Mouse (Mus musculus): ENCODE results near the gene Slfn2. TPM values are rescaled to one million over a fixed set of nuclear protein-coding genes. Genes with fewer than 3 reads are reported as not detected.

Slfn2 gene
- polyA plus RNA-seq, 2 experiments, result 2.4 to 5.3 TPM

DNA sequence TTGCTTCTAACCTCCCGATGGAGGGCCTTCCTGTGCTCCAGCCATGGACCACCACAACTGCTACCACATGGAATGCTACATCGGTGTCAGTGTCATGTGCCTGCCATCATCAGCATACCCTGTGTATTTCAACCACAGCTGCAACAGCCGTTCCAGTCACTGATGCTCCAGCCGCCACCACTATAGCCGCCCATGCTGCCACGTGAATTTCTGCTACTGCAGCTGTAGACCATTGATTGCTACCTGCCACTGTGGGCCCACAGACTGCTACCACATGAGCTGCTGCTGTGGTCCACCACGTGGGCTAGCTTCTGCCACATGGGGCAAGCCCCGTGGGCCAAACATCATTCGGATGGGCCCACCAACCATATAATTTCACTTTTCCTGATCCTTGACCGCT, 19.8 kb downstream of the Slfn2 start:
- WGBS, result 88% methylated on average over 10 of the region's 10 CpGs
- H3K27ac ChIP-seq (replicated peaks; ENCODE audit: low read depth, low read length), result no peak overlapping the region
- no peaks in the 10 kb centered on the region for H3K9me3 ChIP-seq (ENCODE audit: control insufficient read depth, low read length)
- H3K36me3 ChIP-seq (ENCODE audit: control insufficient read depth, insufficient read depth, low read length), result no peaks in the 10 kb centered on the region
- DNase-seq (ENCODE audit: low spot score), result no peak
- no peak overlapping the region for H3K4me2 ChIP-seq (replicated peaks; ENCODE audit: low read depth, low read length, severe bottlenecking)
- no peak for TF ChIP-seq POLR2A (IDR thresholded peaks at IDR 0.05; ENCODE audit: borderline replicate concordance, extremely low read depth, insufficient read depth, insufficient read length)
- ATAC-seq (ENCODE audit: low FRiP score, low read depth), result no peak
- H3K27me3 ChIP-seq (ENCODE audit: control insufficient read depth, insufficient read depth, low read length), result no peaks in the 10 kb centered on the region
- H3K9ac ChIP-seq (ENCODE audit: low read depth, low read length, severe bottlenecking), result no peak overlapping the region
- H3K4me3 ChIP-seq (replicated peaks; ENCODE audit: low read length), result no peak overlapping the region
- H3K4me1 ChIP-seq (ENCODE audit: control insufficient read depth, insufficient read depth, low read length), result no peaks in the 10 kb centered on the region

DNA sequence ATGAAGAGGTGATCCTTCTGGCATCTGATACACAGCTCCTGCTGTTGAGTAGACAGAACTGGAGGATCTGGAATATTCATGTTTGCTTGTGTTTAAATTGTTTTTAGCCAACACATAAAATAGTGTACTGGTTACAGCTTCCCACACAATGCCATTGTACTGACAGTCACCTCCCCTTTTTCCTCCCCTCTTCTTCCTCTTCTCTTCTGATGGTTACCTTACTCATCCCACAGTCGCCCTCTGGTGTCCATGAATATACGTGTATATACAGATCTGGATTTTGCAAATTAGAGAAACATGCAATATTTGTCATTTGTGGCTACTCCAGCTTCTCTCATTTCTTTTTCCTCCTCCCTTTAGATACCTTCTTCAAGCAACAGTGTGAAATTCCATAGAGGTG, 50.2 kb downstream of the Slfn2 start:
- no peaks in the 10 kb centered on the region for H3K9me3 ChIP-seq (ENCODE audit: control insufficient read depth, low read length)
- H3K27ac ChIP-seq (replicated peaks; ENCODE audit: low read depth, low read length), result no peak overlapping the region
- H3K4me1 ChIP-seq (ENCODE audit: control insufficient read depth, insufficient read depth, low read length), result no peaks in the 10 kb centered on the region
- WGBS, result 26% methylated on average over 2 of the region's 2 CpGs
- H3K27me3 ChIP-seq (ENCODE audit: control insufficient read depth, insufficient read depth, low read length), result no peaks in the 10 kb centered on the region
- H3K4me3 ChIP-seq (replicated peaks; ENCODE audit: low read length), result no peak overlapping the region
- no peak for TF ChIP-seq POLR2A (IDR thresholded peaks at IDR 0.05; ENCODE audit: borderline replicate concordance, extremely low read depth, insufficient read depth, insufficient read length)
- no peaks in the 10 kb centered on the region for H3K36me3 ChIP-seq (ENCODE audit: control insufficient read depth, insufficient read depth, low read length)
- ATAC-seq (ENCODE audit: low FRiP score, low read depth) (no peak), DNase-seq (ENCODE audit: low spot score) (no peak)
- H3K9ac ChIP-seq (ENCODE audit: low read depth, low read length, severe bottlenecking), result no peak overlapping the region
- H3K4me2 ChIP-seq (replicated peaks; ENCODE audit: low read depth, low read length, severe bottlenecking), result no peak overlapping the region

DNA sequence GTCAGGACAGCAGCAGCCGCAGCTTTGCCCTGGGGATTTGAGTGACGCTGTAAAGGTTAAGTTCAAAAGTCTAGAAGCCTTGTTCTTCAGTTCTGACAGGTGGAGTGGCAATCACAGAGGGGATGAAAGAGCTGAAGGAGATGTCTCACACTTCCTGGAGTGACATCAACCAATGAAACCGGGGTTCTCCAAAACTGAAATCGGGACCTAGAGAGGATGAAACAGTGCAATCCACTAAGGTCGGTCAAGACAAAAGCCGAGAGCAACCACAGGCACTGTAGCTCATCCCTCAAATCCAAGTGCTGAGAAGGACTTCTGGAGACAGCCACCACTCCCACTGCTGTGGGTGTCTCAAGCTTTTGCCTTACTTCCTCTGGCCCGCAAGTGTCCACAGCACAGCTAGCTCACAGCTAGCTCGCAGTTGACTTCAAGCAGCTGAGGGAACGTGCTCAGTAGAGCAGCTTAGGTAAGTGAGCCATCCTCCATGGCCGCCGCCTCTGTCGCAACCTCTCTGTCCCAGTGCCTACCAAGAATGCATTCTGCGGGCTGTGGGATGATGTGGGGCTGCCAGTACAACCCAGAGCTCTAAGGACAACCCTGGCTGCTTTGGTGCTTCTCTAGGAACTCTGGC, 51.8 kb downstream of the Slfn2 start, which contains the start of gene Slfn1:
Gene Slfn1, plus strand, starts transcription at position 253 of the 631 bp plus-strand sequence.
- H3K9ac ChIP-seq (ENCODE audit: low read depth, low read length, severe bottlenecking), result no peak within 1 kb of the TSS
- 82% methylated on average over 13 of the region's 13 CpGs for WGBS
- no peak within 1 kb of the TSS for H3K27ac ChIP-seq (replicated peaks; ENCODE audit: low read depth, low read length)
- no peaks in the 10 kb centered on the region for H3K36me3 ChIP-seq (ENCODE audit: control insufficient read depth, insufficient read depth, low read length)
- H3K4me1 ChIP-seq (ENCODE audit: control insufficient read depth, insufficient read depth, low read length), result no peaks in the 10 kb centered on the region
- ATAC-seq (ENCODE audit: low FRiP score, low read depth) (no peak), DNase-seq (ENCODE audit: low spot score) (no peak)
- H3K4me3 ChIP-seq (replicated peaks; ENCODE audit: low read length), result no peak within 1 kb of the TSS
- H3K4me2 ChIP-seq (replicated peaks; ENCODE audit: low read depth, low read length, severe bottlenecking), result no peak within 1 kb of the TSS
- H3K9me3 ChIP-seq (ENCODE audit: control insufficient read depth, low read length), result no peaks in the 10 kb centered on the region
- no peaks in the 10 kb centered on the region for H3K27me3 ChIP-seq (ENCODE audit: control insufficient read depth, insufficient read depth, low read length)
- no peak for TF ChIP-seq POLR2A (IDR thresholded peaks at IDR 0.05; ENCODE audit: borderline replicate concordance, extremely low read depth, insufficient read depth, insufficient read length)

DNA sequence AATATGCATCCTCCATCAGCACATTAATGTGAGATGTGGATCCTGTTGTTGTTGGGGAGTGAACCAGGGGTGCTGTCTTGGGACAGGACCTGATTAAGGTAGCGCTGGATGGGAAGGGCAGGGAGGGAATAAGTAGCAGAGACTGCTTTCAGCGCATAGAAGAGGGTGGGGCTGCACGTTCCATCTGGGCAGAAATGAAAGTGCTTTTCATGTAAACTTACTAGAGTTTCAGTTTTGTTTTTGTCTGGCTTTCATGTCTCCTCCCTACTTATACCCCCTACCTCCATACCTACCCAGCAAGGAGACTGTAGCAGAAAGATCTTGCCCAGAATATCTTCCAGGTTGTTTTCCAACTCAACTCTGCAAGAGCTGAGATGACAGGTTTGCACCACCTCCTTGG, 53.1 kb downstream of the Slfn2 start:
- WGBS, result 54% methylated on average over 3 of the region's 3 CpGs
- Histone ChIP-seq H3K9me3 (ENCODE audit: control insufficient read depth, low read length) (no peaks in the 10 kb centered on the region), H3K27me3 (ENCODE audit: control insufficient read depth, insufficient read depth, low read length) (no peaks in the 10 kb centered on the region), H3K4me1 (ENCODE audit: control insufficient read depth, insufficient read depth, low read length) (no peaks in the 10 kb centered on the region), H3K4me3 (replicated peaks; ENCODE audit: low read length) (no peak overlapping the region), H3K36me3 (ENCODE audit: control insufficient read depth, insufficient read depth, low read length) (no peaks in the 10 kb centered on the region), H3K4me2 (replicated peaks; ENCODE audit: low read depth, low read length, severe bottlenecking) (no peak overlapping the region), H3K27ac (replicated peaks; ENCODE audit: low read depth, low read length) (no peak overlapping the region), H3K9ac (ENCODE audit: low read depth, low read length, severe bottlenecking) (no peak overlapping the region)
- DNase-seq (ENCODE audit: low spot score) (no peak), ATAC-seq (ENCODE audit: low FRiP score, low read depth) (no peak)
- no peak for TF ChIP-seq POLR2A (IDR thresholded peaks at IDR 0.05; ENCODE audit: borderline replicate concordance, extremely low read depth, insufficient read depth, insufficient read length)

Small RNA genes lying within 50 kb of the gene (microRNA-seq; reads per million reads assigned to microRNA genes)
- not detected for gene Gm27598

Other genes with a start within 250 kb of the Slfn2 start
- 8.3 and 11.0 TPM in 2 replicates for gene Rffl, start 193.9 kb upstream of the Slfn2 start, polyA plus RNA-seq (2012; rRNA removed)
- gene Rffl, start 193.9 kb upstream of the Slfn2 start, polyA plus RNA-seq (2014; fragmentation: Nextera tagmentation; extraction: Ambion mirVana), result 11.3 and 11.5 TPM in 2 replicates
- 10.5 and 11.5 TPM in 2 replicates for gene Rad51d, start 174.5 kb upstream of the Slfn2 start, polyA plus RNA-seq (2012; rRNA removed)
- gene Rad51d, start 174.5 kb upstream of the Slfn2 start, polyA plus RNA-seq (2014; fragmentation: Nextera tagmentation; extraction: Ambion mirVana), result 12.9 and 15.1 TPM in 2 replicates
- 0.10 and 0.14 TPM in 2 replicates for gene Fndc8, start 173.0 kb upstream of the Slfn2 start, polyA plus RNA-seq (2012; rRNA removed)
- 0.11 and 0.25 TPM in 2 replicates for gene Fndc8, start 173.0 kb upstream of the Slfn2 start, polyA plus RNA-seq (2014; fragmentation: Nextera tagmentation; extraction: Ambion mirVana)
- 81.6 and 98.3 TPM in 2 replicates for gene Nle1, start 156.7 kb upstream of the Slfn2 start, polyA plus RNA-seq (2012; rRNA removed)
- 30.0 and 35.0 TPM in 2 replicates for gene Nle1, start 156.7 kb upstream of the Slfn2 start, polyA plus RNA-seq (2014; fragmentation: Nextera tagmentation; extraction: Ambion mirVana)
- 17.8 and 17.9 TPM in 2 replicates for gene Unc45b, start 154.6 kb upstream of the Slfn2 start, polyA plus RNA-seq (2012; rRNA removed)
- gene Unc45b, start 154.6 kb upstream of the Slfn2 start, polyA plus RNA-seq (2014; fragmentation: Nextera tagmentation; extraction: Ambion mirVana), result 16.9 and 24.7 TPM in 2 replicates
- 1.0 and 1.3 TPM in 2 replicates for gene Slfn5, start 113.8 kb upstream of the Slfn2 start, polyA plus RNA-seq (2012; rRNA removed)
- 1.6 and 2.1 TPM in 2 replicates for gene Slfn5, start 113.8 kb upstream of the Slfn2 start, polyA plus RNA-seq (2014; fragmentation: Nextera tagmentation; extraction: Ambion mirVana)
- 5.8 and 7.8 TPM in 2 replicates for gene Slfn9, start 73.3 kb upstream of the Slfn2 start, polyA plus RNA-seq (2012; rRNA removed)
- gene Slfn9, start 73.3 kb upstream of the Slfn2 start, polyA plus RNA-seq (2014; fragmentation: Nextera tagmentation; extraction: Ambion mirVana), result 11.3 and 12.9 TPM in 2 replicates
- 0.24 and 0.48 TPM in 2 replicates for gene Slfn8, start 44.3 kb upstream of the Slfn2 start, polyA plus RNA-seq (2012; rRNA removed)
- gene Slfn8, start 44.3 kb upstream of the Slfn2 start, polyA plus RNA-seq (2014; fragmentation: Nextera tagmentation; extraction: Ambion mirVana), result 0.48 and 0.58 TPM in 2 replicates
- 0.14 and 0.19 TPM in 2 replicates for gene Slfn1, start 51.7 kb downstream of the Slfn2 start, polyA plus RNA-seq (2012; rRNA removed)
- gene Slfn1, start 51.7 kb downstream of the Slfn2 start, polyA plus RNA-seq (2014; fragmentation: Nextera tagmentation; extraction: Ambion mirVana), result 0.12 and 0.21 TPM in 2 replicates
- 0.18 and 0.46 TPM in 2 replicates for gene Slfn4, start 110.1 kb downstream of the Slfn2 start, polyA plus RNA-seq (2012; rRNA removed)
- gene Slfn4, start 110.1 kb downstream of the Slfn2 start, polyA plus RNA-seq (2014; fragmentation: Nextera tagmentation; extraction: Ambion mirVana), result 0.04 and 0.11 TPM in 2 replicates
- 0.64 and 0.87 TPM in 2 replicates for gene Slfn3, start 126.2 kb downstream of the Slfn2 start, polyA plus RNA-seq (2012; rRNA removed)
- 0.57 and 0.89 TPM in 2 replicates for gene Slfn3, start 126.2 kb downstream of the Slfn2 start, polyA plus RNA-seq (2014; fragmentation: Nextera tagmentation; extraction: Ambion mirVana)
- 0.06 and 0.09 TPM in 2 replicates for gene Slfn14, start 221.6 kb downstream of the Slfn2 start, polyA plus RNA-seq (2012; rRNA removed)
- gene Slfn14, start 221.6 kb downstream of the Slfn2 start, polyA plus RNA-seq (2014; fragmentation: Nextera tagmentation; extraction: Ambion mirVana), result 0.07 and 0.12 TPM in 2 replicates
- 49.6 and 49.7 TPM in 2 replicates for gene Ap2b1, start 233.9 kb downstream of the Slfn2 start, polyA plus RNA-seq (2012; rRNA removed)
- 62.4 and 67.0 TPM in 2 replicates for gene Ap2b1, start 233.9 kb downstream of the Slfn2 start, polyA plus RNA-seq (2014; fragmentation: Nextera tagmentation; extraction: Ambion mirVana)
- 11.5 TPM in 2 replicates for gene Pex12, start 237.5 kb downstream of the Slfn2 start, polyA plus RNA-seq (2012; rRNA removed)
- gene Pex12, start 237.5 kb downstream of the Slfn2 start, polyA plus RNA-seq (2014; fragmentation: Nextera tagmentation; extraction: Ambion mirVana), result 14.6 and 15.3 TPM in 2 replicates

Measured in limb, embryonic 14.5 days (tissue).